Mouse (Mus musculus) CH12.LX (cell line): ENCODE measurements around the gene Fxyd7.

Experiments
- CHD2 ChIP-seq: IDR thresholded peaks from 2 replicates; pipeline ENCODE4 v1.6.1; 2011; ENCODE audit warnings: low read length, improper control_type of control experiment
- CTCF ChIP-seq, 2 experiments: IDR thresholded peaks in 1 of 2; conservative IDR thresholded peaks in 1 of 2; 2 replicates each; pipeline ENCODE4 v1.5.1; 2011 to 2012; ENCODE audit warnings: low read depth in 2 of 2, low read length in 2 of 2, improper control_type of control experiment in 1 of 2, inconsistent platforms in 1 of 2, mild to moderate bottlenecking in 1 of 2, moderate library complexity in 1 of 2
- ELF1 ChIP-seq: IDR thresholded peaks from 2 replicates; pipeline ENCODE4 v1.6.1; 2014; ENCODE audit warnings: low read depth, mild to moderate bottlenecking, inconsistent platforms, low read length, improper control_type of control experiment
- ETS1 ChIP-seq: conservative IDR thresholded peaks from 2 replicates; pipeline ENCODE4 v1.6.1; 2012; ENCODE audit warnings: low read depth, mild to moderate bottlenecking, inconsistent platforms, low read length, improper control_type of control experiment, moderate library complexity
- JUND ChIP-seq: conservative IDR thresholded peaks from 2 replicates; pipeline ENCODE4 v1.6.1; 2011; ENCODE audit warnings: low read depth, low read length, improper control_type of control experiment
- NELFE ChIP-seq: IDR thresholded peaks from 2 replicates; pipeline ENCODE4 v1.6.1; 2011; ENCODE audit warnings: low read depth, low read length, improper control_type of control experiment
- POLR2A ChIP-seq: IDR thresholded peaks from 2 replicates; pipeline ENCODE4 v1.6.1; 2011; ENCODE audit warnings: low read depth, mild to moderate bottlenecking, improper control_type of control experiment, low read length
- RAD21 ChIP-seq: IDR thresholded peaks from 2 replicates; pipeline ENCODE4 v1.6.1; 2011; ENCODE audit warnings: low read depth, mild to moderate bottlenecking, low read length, improper control_type of control experiment, moderate library complexity
- TCF12 ChIP-seq: IDR thresholded peaks from 2 replicates; pipeline ENCODE4 v1.6.1; 2014; ENCODE audit warnings: low read depth, mild to moderate bottlenecking, inconsistent platforms, low read length, improper control_type of control experiment
- ZC3H11A ChIP-seq: IDR thresholded peaks from 2 replicates; pipeline ENCODE4 v1.6.1; 2012; ENCODE audit warnings: low read depth, mild to moderate bottlenecking, inconsistent platforms, low read length, improper control_type of control experiment
- ZNF384 ChIP-seq: IDR thresholded peaks from 2 replicates; pipeline ENCODE4 v1.6.1; 2012; ENCODE audit warnings: low read depth, low read length, improper control_type of control experiment, inconsistent platforms

DNA sequence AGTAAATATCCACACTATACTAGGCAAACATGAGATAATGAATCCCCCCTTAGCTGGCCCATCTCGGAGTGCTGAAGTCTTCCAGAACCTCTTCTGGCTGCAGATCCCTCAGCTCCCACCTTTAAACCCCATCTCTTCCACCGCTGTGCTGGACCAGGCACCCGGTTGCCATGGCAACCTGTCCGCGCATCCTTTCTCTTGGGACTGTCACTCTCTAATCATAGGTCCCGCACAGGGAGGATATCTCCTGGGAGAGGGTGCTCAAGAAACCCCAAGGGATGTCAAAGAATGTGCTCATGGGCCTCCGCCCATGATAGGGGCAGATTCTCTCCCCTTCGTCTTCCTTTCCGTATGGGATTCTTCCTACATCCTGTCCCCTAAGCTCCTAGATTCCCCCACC lies 346 bp downstream of the Fxyd7 start:
- TF ChIP-seq TCF12, result no peak
- TF ChIP-seq CTCF (conservative IDR thresholded peaks at IDR 0.05 in 1 of 2, IDR thresholded peaks at IDR 0.05 in 1 of 2; ENCODE audit: low read depth in 2 of 2, low read length in 2 of 2), result no peak
- no peak for TF ChIP-seq RAD21
- TF ChIP-seq ZNF384, result no peak
- TF ChIP-seq POLR2A, result no peak
- TF ChIP-seq ETS1, result no peak
- no peak for TF ChIP-seq JUND
- no peak for TF ChIP-seq ZC3H11A
- no peak for TF ChIP-seq ELF1
- no peak for TF ChIP-seq NELFE
- TF ChIP-seq CHD2, result no peak
